Mouse (Mus musculus) MEL (cell line): Measurements from ENCODE around the gene Hnrnpl.

Experiments
- CHD1 ChIP-seq: IDR thresholded peaks from 2 replicates; pipeline ENCODE4 v1.6.1; 2012; ENCODE audit warnings: low read depth, mild to moderate bottlenecking, inconsistent platforms, low read length, improper control_type of control experiment
- CTCF ChIP-seq, 3 experiments: IDR thresholded peaks in 2 of 3; conservative IDR thresholded peaks in 1 of 3; 2 replicates each; pipeline ENCODE4 v1.5.1; 2011 to 2012; ENCODE audit warnings: low read length in 3 of 3, low read depth in 2 of 3, mild to moderate bottlenecking in 2 of 3, improper control_type of control experiment in 1 of 3, inconsistent platforms in 1 of 3, mixed read lengths in 1 of 3, moderate library complexity in 1 of 3; ENCODE audit not compliant: control insufficient read depth in 1 of 3, insufficient read depth in 1 of 3, poor library complexity in 1 of 3, severe bottlenecking in 1 of 3
- E2F4 ChIP-seq: IDR thresholded peaks from 2 replicates; pipeline ENCODE4 v1.6.1; 2011; ENCODE audit warnings: low read depth, low read length, improper control_type of control experiment, borderline replicate concordance
- ELF1 ChIP-seq: IDR thresholded peaks from 2 replicates; pipeline ENCODE4 v1.6.1; 2014; ENCODE audit warnings: low read depth, mild to moderate bottlenecking, inconsistent platforms, low read length, improper control_type of control experiment, moderate library complexity
- KAT2A ChIP-seq: conservative IDR thresholded peaks from 2 replicates; pipeline ENCODE4 v1.6.1; 2012; ENCODE audit warnings: low read depth, low read length, improper control_type of control experiment, inconsistent platforms
- MXI1 ChIP-seq: IDR thresholded peaks from 2 replicates; pipeline ENCODE4 v1.6.1; 2011; ENCODE audit warnings: mild to moderate bottlenecking, low read depth, low read length, improper control_type of control experiment
- NRF1 ChIP-seq: IDR thresholded peaks from 2 replicates; pipeline ENCODE4 v1.6.1; 2014; ENCODE audit warnings: low read depth, mild to moderate bottlenecking, inconsistent platforms, low read length, improper control_type of control experiment, moderate library complexity; ENCODE audit not compliant: poor library complexity, insufficient read depth, severe bottlenecking
- POLR2A ChIP-seq, 2 experiments: IDR thresholded peaks; 2 replicates each; pipeline ENCODE4 v1.6.1; 2011 to 2012; ENCODE audit warnings: low read length in 2 of 2, mild to moderate bottlenecking in 2 of 2, control low read depth in 1 of 2, improper control_type of control experiment in 1 of 2, low read depth in 1 of 2, moderate library complexity in 1 of 2; ENCODE audit not compliant: control insufficient read depth in 1 of 2, insufficient read depth in 1 of 2, poor library complexity in 1 of 2
- POLR2AphosphoS5 ChIP-seq: IDR thresholded peaks from 2 replicates; pipeline ENCODE4 v1.6.1; 2012; ENCODE audit warnings: low read depth, borderline replicate concordance, mild to moderate bottlenecking, inconsistent platforms, low read length, moderate library complexity, mixed read lengths
- TAL1 ChIP-seq: IDR thresholded peaks from 2 replicates; pipeline ENCODE4 v1.6.1; 2012; ENCODE audit warnings: mild to moderate bottlenecking, inconsistent platforms, low read length, moderate library complexity, mixed read lengths
- USF1 ChIP-seq: IDR thresholded peaks from 2 replicates; pipeline ENCODE4 v1.6.1; 2014; ENCODE audit warnings: low read depth, mild to moderate bottlenecking, inconsistent platforms, low read length, improper control_type of control experiment, moderate library complexity
- ZKSCAN1 ChIP-seq: IDR thresholded peaks from 2 replicates; pipeline ENCODE4 v1.6.1; 2012; ENCODE audit warnings: low read depth, mild to moderate bottlenecking, inconsistent platforms, low read length, improper control_type of control experiment, moderate library complexity

DNA sequence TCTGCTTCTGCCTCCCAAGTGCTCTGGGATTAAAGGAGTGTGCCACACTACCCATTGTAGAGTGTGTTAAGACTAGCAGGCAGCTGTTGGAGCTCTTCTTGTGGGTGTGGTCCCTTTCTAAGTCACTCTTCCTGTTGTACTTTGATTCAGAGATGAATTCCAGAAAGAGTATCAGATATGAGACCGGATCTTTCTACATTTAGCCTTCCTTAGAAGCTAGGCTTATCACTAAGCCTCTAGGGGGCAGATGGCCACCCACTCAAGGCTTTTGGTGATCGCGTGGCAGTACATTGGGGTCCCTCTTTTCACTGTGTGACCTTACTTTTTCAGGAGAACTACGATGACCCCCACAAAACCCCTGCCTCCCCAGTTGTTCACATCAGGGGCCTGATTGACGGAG, 4.6 kb downstream of the Hnrnpl start:
- TF ChIP-seq USF1 (no peak), KAT2A (no peak), CTCF (IDR thresholded peaks at IDR 0.05 in 2 of 3, conservative IDR thresholded peaks at IDR 0.05 in 1 of 3; ENCODE audit: control insufficient read depth in 1 of 3, insufficient read depth in 1 of 3, low read depth in 2 of 3, low read length in 3 of 3, poor library complexity in 1 of 3, severe bottlenecking in 1 of 3) (peak in 2 of 3 experiments; percentile 19 to 28; a peak in 2 of 6 replicates), ZKSCAN1 (no peak), POLR2AphosphoS5 (no peak), CHD1 (no peak), NRF1 (no peak), ELF1 (no peak), MXI1 (no peak), POLR2A (IDR thresholded peaks at IDR 0.05; ENCODE audit: control insufficient read depth in 1 of 2, insufficient read depth in 1 of 2, low read depth in 1 of 2, low read length in 2 of 2, poor library complexity in 1 of 2) (no peak), TAL1 (no peak), E2F4 (no peak)
